Mouse (Mus musculus) lung, postnatal 4 days (tissue): Measurements from ENCODE around the gene Fam102a.

ENCODE experiments used
- DNase-seq, 2 experiments: peaks; one replicate each; pipeline ENCODE4 v3.0.0; 2021

The Fam102a gene

DNA sequence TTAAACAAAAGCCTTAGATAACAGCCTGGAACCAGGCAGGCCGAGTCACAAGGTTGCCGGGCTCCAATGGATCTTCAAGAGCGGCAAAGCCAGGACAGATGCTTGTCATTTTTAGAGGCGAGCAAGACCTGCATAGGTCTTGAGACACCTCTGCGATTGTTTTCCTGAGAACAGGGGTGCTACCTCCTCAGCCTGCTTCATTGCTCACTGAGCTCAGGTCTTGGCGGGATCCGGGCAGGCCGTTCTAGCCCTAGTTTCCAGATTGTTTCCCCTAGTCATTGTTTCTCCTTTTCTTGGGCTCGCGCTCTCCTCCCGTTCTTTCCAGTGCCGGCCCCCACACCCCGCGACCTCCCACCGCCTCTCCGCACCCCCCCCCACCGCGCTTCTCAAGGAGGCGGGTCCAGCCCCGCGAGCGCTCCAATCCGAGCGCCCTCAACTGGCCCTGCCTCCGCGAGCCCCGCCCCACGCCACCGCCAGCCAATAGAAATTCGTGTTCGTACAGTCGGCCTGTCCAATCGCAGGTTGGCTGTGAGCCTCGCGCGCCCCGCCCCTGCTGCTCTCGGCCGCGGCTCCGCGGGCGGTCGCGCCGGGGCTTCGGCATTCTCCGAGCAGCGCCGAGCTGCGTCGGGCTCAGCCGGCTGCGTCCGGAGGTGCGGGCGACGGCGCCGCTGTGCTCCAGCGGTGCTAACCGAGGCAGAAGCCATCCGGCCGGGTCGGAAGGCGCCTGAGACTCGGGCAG, at the start of gene Fam102a:
Gene Fam102a (plus strand): TSS at position 600 of the 739 bp plus-strand sequence.
- DNase-seq, result peak; percentile 99

GRCm38 (mm10) chr2:32485751-32486150, 49.4 kb upstream of the Fam102a start:
- DNase-seq, result no peak

- no peak for DNase-seq
Measured at GRCm38 (mm10) chr2:32486155-32486554, 49.0 kb upstream of the Fam102a start.

GRCm38 (mm10) chr2:32487124-32487623, 48.0 kb upstream of the Fam102a start:
- peak; percentile 84 to 94 for DNase-seq

DNA sequence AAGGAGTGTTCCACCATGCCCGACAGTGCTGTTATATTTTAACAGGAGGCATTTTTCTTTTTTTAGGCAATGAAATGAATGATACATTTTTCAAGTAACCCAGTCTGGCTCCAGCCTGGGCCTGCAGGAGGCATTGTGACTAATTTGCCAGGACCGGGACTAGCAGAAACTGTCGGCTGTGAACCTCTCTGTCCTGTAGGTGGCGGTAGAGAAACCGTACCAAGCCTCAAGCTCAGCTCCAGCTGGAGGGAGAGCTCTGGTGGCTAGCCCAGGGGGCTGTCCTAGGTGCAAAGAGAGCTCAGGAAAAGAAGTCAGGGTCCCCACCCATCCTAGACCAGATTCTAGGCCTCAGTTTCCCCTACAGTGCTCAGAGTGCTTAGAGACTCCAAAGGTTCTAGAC, 46.5 kb upstream of the Fam102a start:
- DNase-seq, result peak; percentile 87 to 90

GRCm38 (mm10) chr2:32490730-32491129, 44.4 kb upstream of the Fam102a start:
- peak in 1 of 2 experiments; percentile 10 for DNase-seq

DNA sequence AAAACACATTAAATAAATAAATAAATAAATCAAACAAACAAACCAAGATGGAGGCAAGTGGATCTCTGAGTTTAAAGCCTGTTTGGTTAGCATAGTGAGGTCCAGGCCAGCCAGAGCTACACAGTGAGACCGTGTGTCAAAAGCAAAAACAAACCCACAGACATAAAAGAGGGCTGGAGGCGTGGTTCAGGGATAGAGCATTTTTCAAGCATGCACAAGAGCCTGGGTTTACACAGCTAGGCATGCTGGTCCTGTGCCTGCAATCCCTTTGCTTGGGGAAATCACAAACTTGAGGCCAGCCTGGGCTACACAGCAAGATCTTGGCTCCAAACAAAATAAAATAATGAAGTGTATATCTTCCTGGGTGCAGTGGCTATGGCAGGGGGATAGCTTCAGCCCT, 42.5 kb upstream of the Fam102a start:
- DNase-seq, result peak in 1 of 2 experiments; percentile 18

DNA sequence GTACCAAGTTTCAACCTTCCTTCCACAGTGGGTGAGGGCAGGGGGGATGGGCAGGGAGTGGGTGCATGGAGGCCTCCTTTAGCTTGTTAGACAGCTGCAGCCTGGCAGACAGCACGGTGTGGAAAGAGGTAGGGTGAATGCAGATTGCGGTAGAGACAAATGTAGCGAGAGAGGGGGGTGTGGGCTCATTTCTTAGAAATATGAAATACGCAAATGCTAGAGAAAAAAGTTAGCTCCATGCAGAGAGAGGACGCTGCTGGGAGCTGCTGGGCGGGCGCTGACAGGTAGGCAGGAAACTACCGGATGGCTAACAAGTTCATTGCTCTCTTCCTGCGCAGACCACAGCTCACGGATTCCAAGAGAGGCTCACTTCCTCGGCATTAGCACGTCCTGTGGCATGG, 41.8 kb upstream of the Fam102a start:
- DNase-seq, result peak in 1 of 2 experiments; percentile 53

- DNase-seq, result peak in 1 of 2 experiments; percentile 19
Measured at GRCm38 (mm10) chr2:32494522-32494921, 40.6 kb upstream of the Fam102a start.

GRCm38 (mm10) chr2:32495185-32495726, 39.9 kb upstream of the Fam102a start:
- peak; percentile 77 to 83 for DNase-seq

GRCm38 (mm10) chr2:32496190-32496589, 38.9 kb upstream of the Fam102a start:
- DNase-seq, result peak in 1 of 2 experiments; percentile 28

GRCm38 (mm10) chr2:32499365-32499764, 35.8 kb upstream of the Fam102a start:
- peak in 1 of 2 experiments; percentile 19 for DNase-seq

DNA sequence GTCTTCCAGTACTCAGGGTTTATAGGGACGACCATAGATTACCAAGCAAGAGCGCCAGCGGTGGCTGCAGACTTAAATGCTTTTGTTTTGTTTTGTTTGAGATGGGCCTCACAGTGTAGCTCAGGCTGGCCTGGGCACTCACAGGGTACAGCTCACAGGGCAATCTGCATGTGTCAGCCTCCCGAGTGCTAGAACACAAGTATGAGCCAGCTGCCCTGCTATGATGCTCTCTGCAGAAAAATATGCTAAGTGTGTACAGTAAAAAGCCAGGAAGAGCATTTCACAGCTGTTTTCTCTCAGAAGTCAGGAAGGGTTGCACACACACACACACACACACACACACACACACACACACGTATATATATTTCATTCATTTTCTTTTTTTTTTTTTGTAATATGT, 34.7 kb upstream of the Fam102a start:
- no peak for DNase-seq

GRCm38 (mm10) chr2:32501754-32502324, 33.3 kb upstream of the Fam102a start:
- no peak for DNase-seq

- no peak for DNase-seq
Measured at GRCm38 (mm10) chr2:32502843-32503242, 32.3 kb upstream of the Fam102a start.

- no peak for DNase-seq
Measured at GRCm38 (mm10) chr2:32503588-32503987, 31.5 kb upstream of the Fam102a start.

GRCm38 (mm10) chr2:32505536-32505935, 29.6 kb upstream of the Fam102a start:
- DNase-seq, result no peak

GRCm38 (mm10) chr2:32506673-32507668, 28.2 kb upstream of the Fam102a start:
- DNase-seq, result peak; percentile 38 to 52

DNA sequence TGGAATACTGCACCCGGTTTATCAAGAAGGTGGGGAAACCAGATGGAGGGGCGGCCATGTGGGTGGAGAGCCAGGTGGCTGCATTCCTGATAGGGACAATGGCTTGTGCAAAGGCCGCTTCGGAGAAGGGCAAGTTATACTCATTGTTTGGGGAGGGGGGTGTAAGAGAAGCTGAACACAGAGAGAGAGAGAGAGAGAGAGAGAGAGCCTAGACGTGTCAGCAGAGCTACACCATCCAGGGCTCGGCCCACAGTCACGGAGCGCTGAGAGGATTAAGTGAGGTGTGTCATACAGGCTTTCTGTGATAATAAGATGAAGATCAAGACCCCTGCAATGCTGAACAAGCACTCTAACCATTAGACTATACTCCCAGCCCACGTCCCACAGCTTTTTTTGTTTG, 27.2 kb upstream of the Fam102a start:
- DNase-seq, result no peak

DNA sequence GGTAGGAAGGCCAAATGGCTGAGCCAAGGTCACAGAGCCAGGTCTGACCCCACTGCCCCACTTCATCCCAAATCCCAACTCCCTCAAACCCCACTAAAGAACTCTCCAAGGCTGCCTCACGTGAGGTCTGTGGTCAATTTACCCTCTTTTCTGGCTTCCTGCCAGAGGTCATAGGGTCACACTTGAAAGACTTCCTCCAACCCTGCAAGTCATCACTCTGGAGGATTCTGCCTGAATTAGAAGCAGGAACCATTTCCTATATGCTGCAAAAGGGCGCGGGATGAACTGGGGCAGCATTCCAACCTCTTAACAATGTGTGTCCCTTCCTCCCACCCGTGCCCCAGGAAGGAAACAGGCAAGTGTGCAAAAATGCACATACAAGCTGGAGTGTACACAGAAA, 25.8 kb upstream of the Fam102a start:
- peak; percentile 75 to 77 for DNase-seq

GRCm38 (mm10) chr2:32509896-32510295, 25.2 kb upstream of the Fam102a start:
- peak; percentile 50 to 53 for DNase-seq

GRCm38 (mm10) chr2:32512592-32512991, 22.5 kb upstream of the Fam102a start:
- no peak for DNase-seq

DNA sequence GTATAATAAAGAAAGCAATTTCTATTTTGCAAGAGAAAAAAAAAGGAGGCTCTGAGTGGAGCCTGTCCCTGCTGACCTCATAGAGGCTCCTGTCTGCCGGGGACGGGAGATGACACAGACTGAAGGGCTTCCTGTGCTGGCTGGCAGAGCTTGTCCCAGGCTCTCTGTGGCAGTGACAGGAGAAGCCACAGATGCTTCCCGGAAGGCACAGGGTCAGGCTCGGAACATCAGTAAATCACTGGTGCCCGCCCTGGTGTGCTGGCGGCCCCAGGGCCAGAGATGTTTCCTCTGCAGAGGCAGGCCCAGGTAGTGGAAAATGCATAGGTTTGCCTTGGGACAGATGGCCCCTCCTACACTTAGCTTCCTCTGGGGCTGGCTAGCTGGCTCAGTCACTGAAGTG, 20.8 kb upstream of the Fam102a start:
- peak; percentile 66 to 86 for DNase-seq
